Mouse (Mus musculus) embryonic facial prominence, embryonic 10.5 days (tissue): Measurements from ENCODE around the gene Nasp. TPM values are rescaled to one million over a fixed set of nuclear protein-coding genes. Genes with fewer than 3 reads are reported as not detected.

Experiments used
- DNase-seq: peaks from one replicate; pipeline ENCODE4 v3.0.0-alpha.2; 2017; ENCODE audit warnings: low spot score
- H3K27ac ChIP-seq: fragments of 300-500 bp; sonication (generic); replicated peaks from 2 replicates; pipeline ENCODE4 v1.5.1; 2016; ENCODE audit warnings: mild to moderate bottlenecking
- H3K27me3 ChIP-seq: fragments of 300-500 bp; sonication (generic); replicated peaks from 2 replicates; pipeline ENCODE4 v1.6.1; 2016; ENCODE audit warnings: low read depth, mild to moderate bottlenecking; ENCODE audit not compliant: poor library complexity, severe bottlenecking
- H3K36me3 ChIP-seq: fragments of 300-500 bp; sonication (generic); replicated peaks from 2 replicates; pipeline ENCODE4 v1.6.1; 2016; ENCODE audit warnings: mild to moderate bottlenecking, moderate library complexity
- H3K4me1 ChIP-seq: fragments of 300-500 bp; sonication (generic); 2 replicates; pipeline ENCODE4 v1.6.1; 2016
- H3K4me3 ChIP-seq: fragments of 300-500 bp; sonication (generic); 2 replicates; pipeline ENCODE4 v1.5.1; 2016; ENCODE audit warnings: mild to moderate bottlenecking, moderate library complexity
- H3K9me3 ChIP-seq: fragments of 300-500 bp; sonication (generic); 2 replicates; pipeline ENCODE4 v1.6.1; 2016; ENCODE audit warnings: mild to moderate bottlenecking
- WGBS: fragments of 180-500 bp; shearing (Covaris S2); methylation state at CpG from one replicate; pipeline ENCODE4 v1.1.7; 2016; 5-methylcytosine and 5-hydroxymethylcytosine counted together
- polyA plus RNA-seq: library from polyadenylated mRNA; unstranded; fragments of >200 nt; fragmentation: Nextera tagmentation; extraction: Ambion mirVana; gene quantifications from 2 replicates; pipeline ENCODE4 v1.2.1, GENCODE M21; 2016

The Nasp gene
- polyA plus RNA-seq, 1 experiment from 2014 or later: 342 TPM

- peak; percentile 81 for DNase-seq
- Histone ChIP-seq H3K27me3 (no peaks in the 10 kb centered on the region), H3K4me3 (peak within 1 kb of the TSS; percentile 83), H3K4me1 (peaks cover 17% of the 10 kb centered on the region), H3K27ac (peak within 1 kb of the TSS; percentile 92), H3K9me3 (no peaks in the 10 kb centered on the region), H3K36me3 (peaks cover 27% of the 10 kb centered on the region)
- WGBS: 5% methylated on average over 23 of the region's 23 CpGs
Observed at GRCm38 (mm10) chr4:116555413-116556300, 72.1 kb downstream of the Nasp start, which contains the start of gene Tmem69. Tmem69 (minus strand) TSS chr4:116555936.

GRCm38 (mm10) chr4:116553035-116553434, 74.7 kb downstream of the Nasp start:
- 95% methylated on average over 3 of the region's 3 CpGs for WGBS
- no peaks in the 10 kb centered on the region for H3K27me3 ChIP-seq
- H3K36me3 ChIP-seq: peaks cover 22% of the 10 kb centered on the region
- H3K4me3 ChIP-seq: no peak overlapping the region
- no peak overlapping the region for H3K27ac ChIP-seq
- DNase-seq: no peak
- H3K4me1 ChIP-seq: peaks cover 6% of the 10 kb centered on the region; the same call in 1 of the 2 replicates
- H3K9me3 ChIP-seq: no peaks in the 10 kb centered on the region

Other genes starting within 250 kb of the Nasp start
- 16.1 and 17.5 TPM in 2 replicates for gene Mast2, start 163.8 kb downstream of the Nasp start, polyA plus RNA-seq
- gene Ipp, start 120.4 kb downstream of the Nasp start, polyA plus RNA-seq: 16.9 and 19.1 TPM in 2 replicates
- gene Tmem69, start 72.0 kb downstream of the Nasp start, polyA plus RNA-seq: 25.6 and 27.7 TPM in 2 replicates
- gene Gpbp1l1, start 70.3 kb downstream of the Nasp start, polyA plus RNA-seq: 33.8 and 35.3 TPM in 2 replicates
- gene Ccdc17, start 31.3 kb downstream of the Nasp start, polyA plus RNA-seq: 1.6 and 1.7 TPM in 2 replicates
- 644 and 663 TPM in 2 replicates for gene Akr1a1, start 23.7 kb upstream of the Nasp start, polyA plus RNA-seq
- 1,415 and 1,463 TPM in 2 replicates for gene Prdx1, start 57.6 kb upstream of the Nasp start, polyA plus RNA-seq
- 39.8 and 40.8 TPM in 2 replicates for gene Mmachc, start 80.5 kb upstream of the Nasp start, polyA plus RNA-seq
- 38.3 and 38.5 TPM in 2 replicates for gene Ccdc163, start 80.6 kb upstream of the Nasp start, polyA plus RNA-seq
- gene Tesk2, start 93.0 kb upstream of the Nasp start, polyA plus RNA-seq: 8.8 and 9.7 TPM in 2 replicates
- 39.7 and 41.7 TPM in 2 replicates for gene Toe1, start 179.7 kb upstream of the Nasp start, polyA plus RNA-seq
- gene Mutyh, start 179.8 kb upstream of the Nasp start, polyA plus RNA-seq: 27.4 and 32.6 TPM in 2 replicates
- gene Hpdl, start 193.8 kb upstream of the Nasp start, polyA plus RNA-seq: 2.3 TPM in 2 replicates
- 2.7 and 3.0 TPM in 2 replicates for gene Zswim5, start 249.4 kb upstream of the Nasp start, polyA plus RNA-seq